Mouse (Mus musculus): ENCODE measurements at regions not wholly inside any gene's neighbourhood (a gene's known extent, or its start where the extent isn't known, plus 50 kb on each side); places are given as distances from the start of the nearest gene placed in this dataset.

GRCm38 (mm10) chr7:145135971-145136370 is 71.9 kb downstream of the 1810010D01Rik start:
- no peak overlapping the region for H3K4me3 ChIP-seq (ENCODE audit: insufficient read depth, low read depth, low read length)
- no peaks in the 10 kb centered on the region for H3K36me3 ChIP-seq (ENCODE audit: control insufficient read depth, insufficient read depth, low read length)
- TF ChIP-seq POLR2A (IDR thresholded peaks at IDR 0.05; ENCODE audit: low read depth, low read length) (no peak), CTCF (conservative IDR thresholded peaks at IDR 0.05; ENCODE audit: insufficient read depth, insufficient read length, low read depth, low read length) (no peak)
- DNase-seq, result no peak
- no peak overlapping the region for H3K27ac ChIP-seq (ENCODE audit: insufficient read depth, low read depth, low read length)
- H3K27me3 ChIP-seq (replicated peaks; ENCODE audit: control insufficient read depth, insufficient read depth, low read length), result no peaks in the 10 kb centered on the region
- no peaks in the 10 kb centered on the region for H3K4me1 ChIP-seq (ENCODE audit: control insufficient read depth, insufficient read depth, low read length)
- 44% methylated on average over 5 of the region's 5 CpGs for WGBS

- no peak for DNase-seq
- Histone ChIP-seq H3K36me3 (ENCODE audit: control insufficient read depth, insufficient read depth, low read length) (no peaks in the 10 kb centered on the region), H3K27me3 (replicated peaks; ENCODE audit: control insufficient read depth, insufficient read depth, low read length) (no peaks in the 10 kb centered on the region), H3K4me1 (ENCODE audit: control insufficient read depth, insufficient read depth, low read length) (peaks cover 13% of the 10 kb centered on the region), H3K4me3 (ENCODE audit: insufficient read depth, low read depth, low read length) (no peak overlapping the region), H3K27ac (ENCODE audit: insufficient read depth, low read depth, low read length) (no peak overlapping the region)
- 94% methylated on average over 5 of the region's 5 CpGs for WGBS
- TF ChIP-seq POLR2A (IDR thresholded peaks at IDR 0.05; ENCODE audit: low read depth, low read length) (no peak), CTCF (conservative IDR thresholded peaks at IDR 0.05; ENCODE audit: insufficient read depth, insufficient read length, low read depth, low read length) (no peak)
These were observed 75.4 kb downstream of the 1810010D01Rik start for GRCm38 (mm10) chr7:145132506-145132905.

- Histone ChIP-seq H3K4me1 (ENCODE audit: control insufficient read depth, insufficient read depth, low read length) (peaks cover 19% of the 10 kb centered on the region), H3K36me3 (ENCODE audit: control insufficient read depth, insufficient read depth, low read length) (no peaks in the 10 kb centered on the region), H3K27ac (ENCODE audit: insufficient read depth, low read depth, low read length) (no peak overlapping the region), H3K4me3 (ENCODE audit: insufficient read depth, low read depth, low read length) (no peak overlapping the region), H3K27me3 (replicated peaks; ENCODE audit: control insufficient read depth, insufficient read depth, low read length) (no peaks in the 10 kb centered on the region)
- peak; percentile 30; the same call in 1 of the 2 replicates for TF ChIP-seq CTCF (conservative IDR thresholded peaks at IDR 0.05; ENCODE audit: insufficient read depth, insufficient read length, low read depth, low read length)
- no peak for TF ChIP-seq POLR2A (IDR thresholded peaks at IDR 0.05; ENCODE audit: low read depth, low read length)
- no peak for DNase-seq
- 82% methylated on average over 8 of the region's 8 CpGs for WGBS
These were observed 76.3 kb downstream of the 1810010D01Rik start for GRCm38 (mm10) chr7:145131438-145132159.

GRCm38 (mm10) chr7:145129971-145130370 is 77.9 kb downstream of the 1810010D01Rik start:
- H3K27ac ChIP-seq (ENCODE audit: insufficient read depth, low read depth, low read length), result no peak overlapping the region
- TF ChIP-seq POLR2A (IDR thresholded peaks at IDR 0.05; ENCODE audit: low read depth, low read length) (no peak), CTCF (conservative IDR thresholded peaks at IDR 0.05; ENCODE audit: insufficient read depth, insufficient read length, low read depth, low read length) (no peak)
- H3K27me3 ChIP-seq (replicated peaks; ENCODE audit: control insufficient read depth, insufficient read depth, low read length), result no peaks in the 10 kb centered on the region
- peak; percentile 58 for DNase-seq
- 11% methylated on average over 4 of the region's 4 CpGs for WGBS
- peaks cover 22% of the 10 kb centered on the region for H3K4me1 ChIP-seq (ENCODE audit: control insufficient read depth, insufficient read depth, low read length)
- no peaks in the 10 kb centered on the region for H3K36me3 ChIP-seq (ENCODE audit: control insufficient read depth, insufficient read depth, low read length)
- no peak overlapping the region for H3K4me3 ChIP-seq (ENCODE audit: insufficient read depth, low read depth, low read length)

DNA sequence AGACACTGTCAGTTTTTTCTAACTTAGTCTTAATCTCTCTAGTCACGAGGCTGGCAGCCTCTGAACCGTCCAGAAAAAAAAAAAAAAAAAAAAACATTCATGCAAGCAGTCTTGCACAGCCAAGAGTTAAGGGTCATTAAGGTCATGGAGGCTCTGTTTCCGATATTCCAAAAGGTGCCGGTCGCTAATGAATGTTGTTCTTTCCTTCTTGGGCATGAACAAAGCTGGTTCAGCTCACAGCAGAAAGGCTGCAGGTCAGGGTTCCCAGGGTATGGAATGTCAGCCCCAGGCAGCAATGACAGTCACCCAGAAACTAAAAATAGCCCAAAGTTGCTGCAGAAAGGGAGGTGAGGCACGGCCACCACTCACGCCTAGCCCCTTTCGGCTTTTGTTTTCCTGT is 80.3 kb downstream of the 1810010D01Rik start:
- peak; percentile 81 for DNase-seq
- H3K4me3 ChIP-seq (ENCODE audit: insufficient read depth, low read depth, low read length), result no peak overlapping the region
- WGBS, result 14% methylated on average over 8 of the region's 8 CpGs
- H3K4me1 ChIP-seq (ENCODE audit: control insufficient read depth, insufficient read depth, low read length), result peaks cover 24% of the 10 kb centered on the region
- TF ChIP-seq POLR2A (IDR thresholded peaks at IDR 0.05; ENCODE audit: low read depth, low read length) (no peak), CTCF (conservative IDR thresholded peaks at IDR 0.05; ENCODE audit: insufficient read depth, insufficient read length, low read depth, low read length) (no peak)
- peak overlapping the region; percentile 91 for H3K27ac ChIP-seq (ENCODE audit: insufficient read depth, low read depth, low read length)
- H3K36me3 ChIP-seq (ENCODE audit: control insufficient read depth, insufficient read depth, low read length), result no peaks in the 10 kb centered on the region
- no peaks in the 10 kb centered on the region for H3K27me3 ChIP-seq (replicated peaks; ENCODE audit: control insufficient read depth, insufficient read depth, low read length)

- 57% methylated on average over 4 of the region's 4 CpGs for WGBS
- H3K4me3 ChIP-seq (ENCODE audit: insufficient read depth, low read depth, low read length), result no peak overlapping the region
- peak; percentile 94 for DNase-seq
- TF ChIP-seq CTCF (conservative IDR thresholded peaks at IDR 0.05; ENCODE audit: insufficient read depth, insufficient read length, low read depth, low read length) (no peak), POLR2A (IDR thresholded peaks at IDR 0.05; ENCODE audit: low read depth, low read length) (no peak)
- peak overlapping the region; percentile 91 for H3K27ac ChIP-seq (ENCODE audit: insufficient read depth, low read depth, low read length)
- peaks cover 27% of the 10 kb centered on the region for H3K4me1 ChIP-seq (ENCODE audit: control insufficient read depth, insufficient read depth, low read length)
- no peaks in the 10 kb centered on the region for H3K27me3 ChIP-seq (replicated peaks; ENCODE audit: control insufficient read depth, insufficient read depth, low read length)
- H3K36me3 ChIP-seq (ENCODE audit: control insufficient read depth, insufficient read depth, low read length), result no peaks in the 10 kb centered on the region
These were observed 80.7 kb downstream of the 1810010D01Rik start for GRCm38 (mm10) chr7:145127180-145127579.

- Histone ChIP-seq H3K36me3 (ENCODE audit: control insufficient read depth, insufficient read depth, low read length) (no peaks in the 10 kb centered on the region), H3K4me1 (ENCODE audit: control insufficient read depth, insufficient read depth, low read length) (peaks cover 22% of the 10 kb centered on the region), H3K27ac (ENCODE audit: insufficient read depth, low read depth, low read length) (no peak overlapping the region), H3K4me3 (ENCODE audit: insufficient read depth, low read depth, low read length) (no peak overlapping the region), H3K27me3 (replicated peaks; ENCODE audit: control insufficient read depth, insufficient read depth, low read length) (no peaks in the 10 kb centered on the region)
- TF ChIP-seq CTCF (conservative IDR thresholded peaks at IDR 0.05; ENCODE audit: insufficient read depth, insufficient read length, low read depth, low read length) (no peak), POLR2A (IDR thresholded peaks at IDR 0.05; ENCODE audit: low read depth, low read length) (no peak)
- 76% methylated on average over 2 of the region's 2 CpGs for WGBS
- no peak for DNase-seq
These were observed 83.8 kb downstream of the 1810010D01Rik start for GRCm38 (mm10) chr7:145123996-145124601.
